Mouse (Mus musculus) layer of hippocampus, postnatal 10 days (tissue): ENCODE measurements around the gene Ndufa13. TPM values are rescaled to one million over a fixed set of nuclear protein-coding genes. Genes with fewer than 3 reads are reported as not detected.

Experiments
- DNase-seq, 2 experiments: peaks; one replicate each; pipeline ENCODE4 v3.0.0; 2021; ENCODE audit warnings: low spot score in 2 of 2
- total RNA-seq, 2 experiments: library from RNA; stranded (reverse); gene quantifications; 2 replicates each; pipeline ENCODE4 v1.2.3; 2021

The Ndufa13 gene
- total RNA-seq, 2 experiments from 2014 or later: 137 to 147 TPM

GRCm38 (mm10) chr8:69881261-69881865 is 21.0 kb downstream of the Ndufa13 start:
- no peak for DNase-seq

- no peak for DNase-seq
Observed at GRCm38 (mm10) chr8:69880841-69881240, 21.5 kb downstream of the Ndufa13 start.

DNA sequence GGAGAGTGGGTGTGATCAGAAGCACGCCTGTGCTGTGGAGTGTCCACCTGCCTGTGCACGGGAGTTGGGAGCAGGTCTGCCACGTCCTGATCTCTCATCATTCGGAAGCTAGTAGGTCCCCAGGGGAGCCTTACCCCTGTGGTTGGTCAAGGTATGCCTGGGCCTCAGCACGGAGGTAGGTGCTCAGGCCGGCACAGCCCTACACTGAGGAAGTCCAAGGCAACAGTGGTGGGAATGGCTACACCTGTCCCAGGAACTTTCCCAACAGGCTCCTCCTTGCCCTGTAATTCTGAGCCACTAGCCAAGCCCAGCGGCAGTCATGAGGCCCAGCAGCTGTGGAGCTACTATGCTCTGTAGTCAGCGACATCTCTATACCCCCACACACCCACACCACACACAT is 22.7 kb downstream of the Ndufa13 start:
- DNase-seq: no peak

- DNase-seq: no peak
Observed at GRCm38 (mm10) chr8:69877992-69878391, 24.4 kb downstream of the Ndufa13 start.

DNA sequence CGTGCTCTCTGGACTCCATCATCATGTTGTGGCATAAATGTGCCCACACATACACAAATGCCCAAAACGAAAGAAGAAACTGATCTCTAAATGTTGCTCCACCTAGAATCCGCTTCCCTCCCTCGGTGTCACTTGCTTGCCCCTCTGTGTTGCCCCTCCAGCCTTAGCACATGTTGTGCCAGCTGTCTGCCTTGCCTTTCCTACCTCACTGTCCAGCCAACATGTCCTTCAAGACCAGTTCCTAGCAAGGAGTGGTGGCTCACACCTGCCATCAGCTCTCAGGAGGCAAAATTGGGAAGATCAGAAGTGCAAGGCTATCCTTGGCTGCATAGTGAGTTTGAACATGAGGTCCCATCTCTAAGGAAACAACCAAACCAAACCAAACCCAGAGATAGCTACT is 25.0 kb downstream of the Ndufa13 start:
- DNase-seq: no peak

DNA sequence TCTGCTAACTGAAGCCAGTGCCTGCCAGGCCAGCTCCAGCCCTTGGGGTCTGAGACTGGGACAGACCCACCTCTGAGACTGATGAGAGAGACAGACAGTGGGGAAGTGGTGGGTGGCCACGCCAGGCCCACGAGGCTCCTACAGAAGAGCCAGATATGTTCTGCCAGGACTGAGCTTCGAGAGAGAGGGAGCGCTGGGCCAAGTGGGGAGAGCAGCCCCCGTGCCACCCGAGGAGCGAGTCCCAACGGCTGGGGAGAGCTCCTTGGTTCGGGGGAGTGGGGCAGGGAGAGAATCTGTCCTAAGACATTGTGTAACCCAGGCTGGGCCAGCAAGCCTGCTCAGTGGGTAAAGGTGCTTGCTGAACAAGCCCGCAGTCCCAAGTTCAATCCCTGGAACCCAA is 25.4 kb downstream of the Ndufa13 start:
- DNase-seq: no peak

DNA sequence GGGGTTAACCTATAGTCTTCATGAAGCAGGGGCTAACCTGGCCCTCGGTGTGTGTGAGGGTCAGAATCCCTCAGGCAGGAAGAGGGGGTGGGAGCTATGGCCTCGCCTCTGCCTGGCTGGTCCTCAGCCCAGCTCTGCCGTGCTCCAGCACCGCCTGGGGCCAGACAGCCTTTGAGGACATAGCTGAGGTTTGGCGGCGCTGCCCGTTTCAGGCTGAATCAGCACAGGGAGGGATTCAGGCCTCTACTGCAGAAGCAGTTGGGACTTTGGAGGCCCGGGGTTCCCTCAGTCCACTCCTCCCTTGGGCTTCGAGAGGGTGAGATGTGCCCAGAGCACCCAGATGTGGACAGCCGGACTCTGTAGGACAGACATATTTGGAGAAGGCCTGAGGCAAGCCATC is 26.3 kb downstream of the Ndufa13 start:
- no peak for DNase-seq

DNA sequence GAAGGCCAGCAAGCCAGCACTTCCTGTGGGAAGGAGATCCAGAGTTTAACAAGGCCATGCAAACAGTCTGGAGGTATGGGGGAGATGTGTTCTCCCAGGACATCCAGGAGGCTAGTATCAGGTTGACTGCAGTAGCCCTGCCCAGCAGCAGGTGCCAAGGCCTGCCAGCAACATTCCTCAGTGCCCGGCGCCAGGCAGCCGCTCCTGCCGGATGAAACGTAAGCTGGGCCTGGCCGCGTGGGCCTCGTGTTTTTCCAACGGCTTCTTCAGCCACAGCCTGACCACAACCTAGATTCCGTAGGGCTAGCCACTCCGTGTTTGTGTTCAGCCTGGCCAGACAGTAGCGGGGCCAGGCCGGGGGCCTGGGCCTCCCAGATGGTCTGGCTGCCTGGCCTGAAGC is 27.7 kb downstream of the Ndufa13 start:
- no peak for DNase-seq

DNA sequence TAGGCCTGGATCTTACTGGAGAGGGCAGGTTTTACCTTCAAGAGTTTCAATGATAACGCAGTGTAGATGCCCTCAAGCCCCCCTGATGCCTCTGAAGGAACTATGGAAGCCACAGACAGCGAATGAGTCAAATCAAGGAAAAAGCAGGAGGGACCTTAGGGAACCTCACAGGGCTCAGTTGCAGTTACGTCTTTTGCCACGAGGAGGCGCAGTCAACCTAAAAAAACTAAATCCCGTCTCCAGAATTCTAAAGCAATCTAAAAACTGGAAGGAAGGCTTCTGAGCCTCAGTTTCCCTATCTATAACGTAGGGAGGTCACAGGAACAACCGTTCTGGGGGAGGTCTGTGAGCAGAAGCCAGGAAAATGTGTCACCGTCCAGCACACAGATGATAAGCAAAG is 28.2 kb downstream of the Ndufa13 start:
- DNase-seq: peak; percentile 79 to 83

DNA sequence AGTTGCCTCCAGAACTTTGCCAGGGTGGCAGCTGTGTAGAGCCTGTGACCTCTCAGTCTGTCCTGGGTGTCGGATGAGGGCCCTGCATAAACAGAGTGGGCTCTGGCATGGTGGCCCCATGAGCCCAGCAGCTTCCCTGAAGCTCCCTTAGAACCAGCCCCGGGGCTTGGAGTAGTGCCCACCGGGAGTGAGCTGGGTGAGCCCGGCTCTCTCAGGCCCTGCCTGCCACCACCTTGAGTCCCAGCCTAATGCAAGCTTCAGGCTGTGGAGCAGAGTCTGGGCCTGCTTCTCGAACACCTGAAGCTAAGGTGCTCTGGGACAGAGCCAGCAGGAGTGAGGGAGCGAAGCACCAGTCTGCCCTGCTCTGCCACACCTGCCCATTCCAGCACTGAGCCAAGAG is 31.5 kb downstream of the Ndufa13 start:
- no peak for DNase-seq

- DNase-seq: no peak
Observed at GRCm38 (mm10) chr8:69870003-69870765, 32.2 kb downstream of the Ndufa13 start.

DNA sequence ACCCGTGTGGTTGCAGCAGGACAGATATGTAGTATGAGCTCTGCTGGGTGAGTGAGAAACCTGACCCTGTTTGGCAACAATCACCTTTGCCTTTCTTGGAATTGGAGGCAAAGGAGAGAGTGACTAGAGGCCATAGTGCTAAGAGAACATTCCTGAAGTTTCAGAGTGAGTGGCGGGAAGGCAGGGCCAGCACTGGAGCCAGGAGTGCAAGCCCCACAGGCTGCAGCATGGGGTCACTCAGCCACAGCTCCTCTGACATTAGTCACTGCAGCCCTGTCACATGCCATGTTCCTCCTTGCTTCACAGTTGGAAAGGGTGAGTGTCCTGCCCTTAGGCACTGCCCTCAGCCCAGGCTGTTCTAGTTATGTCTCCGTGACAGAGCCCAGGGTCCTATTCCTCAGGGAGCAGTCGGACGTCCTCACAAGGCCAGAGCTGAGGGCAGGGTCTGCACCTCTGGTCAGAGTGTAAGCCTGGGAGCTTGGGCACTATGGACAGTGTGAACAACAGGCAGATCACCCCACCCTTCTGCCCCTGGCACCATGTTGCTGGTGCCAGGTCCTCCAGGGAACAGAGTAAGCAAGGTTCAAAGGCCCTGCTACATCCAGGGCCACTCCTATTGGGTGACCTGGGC is 34.5 kb downstream of the Ndufa13 start:
- no peak for DNase-seq

GRCm38 (mm10) chr8:69864180-69864579 is 38.2 kb downstream of the Ndufa13 start:
- DNase-seq: no peak

DNA sequence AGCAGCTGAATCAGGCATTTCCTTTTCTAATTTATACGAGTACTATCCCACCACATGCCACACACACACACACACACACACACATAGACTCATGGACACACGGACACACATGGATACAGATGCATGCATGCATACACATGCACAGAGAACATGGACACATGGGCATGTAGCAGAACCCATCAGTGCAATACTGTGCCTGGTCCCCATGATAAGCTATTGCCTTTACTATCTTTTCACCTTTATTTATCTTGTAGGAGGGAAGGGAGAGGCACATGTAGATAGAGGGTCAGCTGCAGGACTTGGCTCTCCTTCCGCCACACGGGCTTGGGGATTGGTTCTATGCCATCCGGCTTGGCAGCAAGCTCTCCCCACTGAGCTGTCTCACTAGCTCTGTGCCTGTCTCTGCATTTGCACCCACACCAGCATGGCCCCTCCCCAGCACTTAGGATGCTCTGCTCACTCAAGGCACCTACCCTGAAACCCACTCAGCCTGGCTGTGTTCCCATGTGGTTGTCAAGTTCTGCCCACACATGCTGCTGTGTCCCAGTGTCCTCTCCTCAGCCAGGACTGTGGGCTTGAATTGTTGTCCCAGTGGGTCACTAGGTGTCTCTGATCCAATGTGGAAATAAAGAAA is 38.9 kb downstream of the Ndufa13 start:
- no peak for DNase-seq

DNA sequence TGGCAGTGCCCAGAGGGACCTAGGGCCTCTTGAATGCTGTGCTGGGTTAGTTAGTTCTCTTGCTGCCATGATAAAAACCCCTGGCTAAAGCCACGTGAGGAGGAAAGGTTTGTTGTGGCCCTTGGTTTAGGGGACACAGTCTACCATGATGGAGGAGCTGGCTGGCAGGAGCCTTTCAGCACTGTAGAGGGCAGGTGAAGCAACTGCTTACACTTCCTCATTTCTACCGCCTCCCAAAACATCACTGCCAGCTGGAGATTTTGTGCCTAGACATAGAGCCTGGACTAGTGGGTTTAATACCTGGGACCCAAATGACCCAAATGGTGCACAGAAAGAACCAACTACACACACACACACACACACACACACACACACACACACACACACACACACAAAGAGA is 41.1 kb downstream of the Ndufa13 start:
- DNase-seq: no peak

DNA sequence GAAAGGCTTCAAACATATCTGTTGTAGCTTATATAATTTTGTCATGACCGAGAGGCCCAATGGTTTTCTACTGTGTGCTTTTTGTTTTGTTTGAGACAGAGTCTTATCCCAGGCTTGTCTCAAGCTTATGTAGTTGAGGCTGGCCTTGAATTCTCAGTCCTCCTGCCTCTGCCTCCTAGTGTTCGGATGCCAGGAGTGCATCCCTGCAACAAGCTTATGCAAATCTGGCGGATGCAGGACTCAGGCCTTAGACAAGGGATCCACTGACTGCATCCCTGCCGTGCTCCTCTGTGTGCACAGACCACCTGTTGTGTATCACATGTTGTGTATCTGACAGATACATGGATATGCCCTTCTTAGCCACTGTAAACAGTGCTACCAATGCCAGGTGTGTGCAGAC is 41.6 kb downstream of the Ndufa13 start:
- no peak for DNase-seq

DNA sequence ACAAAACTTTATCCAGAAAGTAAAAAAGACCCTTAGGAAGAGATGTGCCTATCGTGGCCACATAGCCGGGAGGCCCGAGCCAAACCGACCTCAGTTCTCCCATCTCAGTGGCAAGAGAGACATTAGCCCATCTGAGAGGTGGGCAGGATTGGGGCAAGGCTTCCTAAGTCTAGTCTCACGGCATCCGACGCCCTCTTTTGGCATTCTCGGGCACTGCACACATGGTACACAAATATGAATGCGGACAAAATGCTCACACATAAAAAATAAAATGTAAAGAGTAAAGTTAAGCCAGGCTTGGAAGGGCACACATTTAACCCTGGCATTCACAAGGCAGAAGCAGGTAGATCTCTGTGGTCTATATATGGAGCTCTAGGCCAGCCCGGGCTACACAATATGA is 48.5 kb downstream of the Ndufa13 start:
- no peak for DNase-seq

DNA sequence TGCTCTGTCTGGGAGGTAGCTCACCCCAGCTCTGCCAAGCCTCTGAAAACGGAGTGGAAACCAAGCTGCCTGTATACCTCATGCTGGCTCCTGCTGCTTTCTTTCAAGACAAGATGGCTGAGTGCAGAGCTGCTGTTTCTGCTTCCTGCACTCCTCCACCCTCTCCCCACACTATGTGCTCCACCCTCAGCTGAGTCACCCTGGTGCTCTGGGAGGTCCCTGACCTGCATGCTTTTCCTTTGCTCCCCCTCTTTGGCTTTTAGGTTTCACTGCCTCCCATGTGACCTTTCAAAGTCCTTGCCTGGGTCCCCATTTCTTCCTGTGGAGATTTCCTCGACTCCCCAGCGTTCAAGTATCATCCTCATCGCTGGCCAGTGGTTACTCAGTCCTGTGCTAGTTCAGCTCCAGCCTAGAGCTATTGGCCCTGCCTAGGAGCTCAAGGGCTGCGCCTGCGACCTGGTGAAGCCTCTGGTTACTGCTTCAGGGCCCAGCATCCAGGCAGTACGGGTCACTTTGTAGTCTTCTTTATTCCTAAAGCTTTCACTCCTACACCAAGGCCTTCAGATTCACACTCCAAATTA is 51.3 kb downstream of the Ndufa13 start:
- no peak for DNase-seq

DNA sequence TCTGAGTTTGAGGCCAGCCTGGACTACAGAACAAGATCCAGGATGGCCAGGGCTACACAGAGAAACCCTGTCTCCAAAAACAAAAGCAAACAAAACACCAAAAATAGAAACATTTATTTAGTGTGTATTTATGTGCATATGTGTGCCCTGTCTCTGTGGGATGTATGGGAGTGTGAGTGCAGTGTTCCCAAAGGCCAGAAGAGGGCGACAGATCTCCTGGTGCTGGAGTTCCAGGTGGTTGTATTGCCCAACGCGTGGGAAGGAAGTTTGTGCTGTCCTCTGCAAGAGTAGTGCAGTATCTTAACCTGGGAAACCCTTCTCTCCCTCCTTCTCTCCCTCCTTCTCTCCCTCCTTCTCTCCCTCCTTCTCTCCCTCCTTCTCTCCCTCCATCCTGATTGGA is 52.5 kb downstream of the Ndufa13 start:
- no peak for DNase-seq

- no peak for DNase-seq
Observed at GRCm38 (mm10) chr8:69848951-69849350, 53.4 kb downstream of the Ndufa13 start.

DNA sequence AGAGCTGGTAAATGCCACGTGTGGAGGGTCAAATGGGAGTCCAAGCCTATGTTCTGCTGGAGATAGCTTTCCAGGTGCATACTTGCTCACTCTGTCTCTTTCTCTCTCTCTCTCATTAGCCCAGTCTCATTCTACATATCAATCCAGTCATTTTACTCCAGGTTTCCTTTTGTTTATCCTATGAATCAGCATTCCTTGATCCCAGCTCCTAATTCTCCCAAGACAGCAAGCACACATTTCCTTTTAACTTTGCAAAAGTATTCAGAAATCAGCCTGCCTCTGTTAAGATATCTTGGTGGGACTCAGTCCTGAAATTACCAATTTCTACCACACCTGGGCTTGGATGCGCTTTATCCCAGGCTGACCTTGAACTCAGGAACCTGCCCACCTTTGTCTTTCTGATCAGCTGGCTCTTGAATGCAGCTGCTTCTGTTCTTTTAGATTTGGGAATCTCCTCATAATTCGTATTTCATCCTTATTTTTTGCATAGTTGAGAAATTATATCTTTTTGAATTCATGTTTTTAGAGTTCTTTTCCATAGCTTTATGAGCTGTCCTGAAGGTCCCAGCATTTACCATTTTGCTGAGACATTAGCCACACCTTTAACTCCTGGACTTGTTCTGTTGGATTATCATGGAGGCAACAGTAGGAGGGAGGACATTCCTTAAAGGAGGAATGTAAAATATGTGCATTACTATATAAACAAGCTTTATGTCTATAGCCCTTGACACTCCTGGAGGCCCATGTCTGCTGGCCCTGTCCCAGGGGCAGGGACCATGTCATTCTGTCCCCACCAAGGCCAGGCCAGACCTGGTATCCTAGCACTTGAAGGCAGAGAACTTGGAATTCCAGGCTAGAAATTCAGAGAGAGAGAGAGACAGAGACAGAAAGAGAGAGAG is 54.9 kb downstream of the Ndufa13 start:
- no peak for DNase-seq
